Mouse (Mus musculus) bone marrow, adult 2 months (tissue): ENCODE measurements around the gene Gm11034. TPM values are rescaled to one million over a fixed set of nuclear protein-coding genes. Genes with fewer than 3 reads are reported as not detected.

Source experiments
- H3K27ac ChIP-seq: fragments of 200-500 bp; 2 replicates; pipeline ENCODE4 v1.5.1; 2012; ENCODE audit warnings: low read depth, mild to moderate bottlenecking, control low read depth, inconsistent platforms, low read length; ENCODE audit not compliant: control insufficient read depth, poor library complexity, insufficient read depth
- H3K4me1 ChIP-seq: fragments of 200-500 bp; 2 replicates; pipeline ENCODE4 v1.6.1; 2011; ENCODE audit warnings: low read length; ENCODE audit not compliant: control insufficient read depth, insufficient read depth
- H3K4me3 ChIP-seq: fragments of 200-500 bp; replicated peaks from 2 replicates; pipeline ENCODE3; 2011; ENCODE audit warnings: mild to moderate bottlenecking, low read depth, low read length, control low read depth; ENCODE audit not compliant: control insufficient read depth
- CTCF ChIP-seq: fragments of 200-500 bp; IDR thresholded peaks from 2 replicates; pipeline ENCODE4 v1.5.1; 2011; ENCODE audit warnings: low read length, control low read depth; ENCODE audit not compliant: control insufficient read depth, insufficient read depth
- POLR2A ChIP-seq: fragments of 200-500 bp; IDR thresholded peaks from 2 replicates; pipeline ENCODE4 v1.6.1; 2011; ENCODE audit warnings: low read depth, mild to moderate bottlenecking, control low read depth, low read length, borderline replicate concordance; ENCODE audit not compliant: control insufficient read depth
- WGBS: fragments of 180-500 bp; shearing (Covaris S2); methylation state at CpG from one replicate; pipeline ENCODE4 v1.1.7; 2018; 5-methylcytosine and 5-hydroxymethylcytosine counted together
- polyA plus RNA-seq: library from polyadenylated mRNA; stranded (reverse); fragments of >200 nt; gene quantifications from 2 replicates; pipeline ENCODE4 v1.2.4, GENCODE M21; 2011; ENCODE audit warnings: low replicate concordance; ENCODE audit not compliant: missing spikeins, insufficient read depth, insufficient read length

The Gm11034 gene
- polyA plus RNA-seq, 1 experiment: not detected

DNA sequence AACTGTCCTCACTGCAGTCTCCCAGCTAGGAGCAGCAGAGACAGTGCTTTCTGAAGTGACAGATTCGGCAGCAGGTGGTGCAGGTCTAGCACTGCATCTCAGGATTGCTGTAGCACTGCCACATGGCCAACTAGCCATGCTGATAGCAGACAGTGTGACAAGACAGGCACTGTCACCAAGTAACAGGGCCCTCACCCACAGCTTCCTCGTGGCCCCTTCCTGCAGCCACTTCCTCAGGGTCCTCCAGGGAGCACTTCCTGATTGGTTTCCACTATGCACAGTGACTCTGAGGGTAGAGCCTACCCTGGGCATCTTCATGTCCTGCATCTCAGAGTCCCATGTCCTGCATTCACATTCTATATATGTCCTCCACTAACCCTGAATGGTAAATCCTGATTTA is 31.2 kb upstream of the Gm11034 start:
- Histone ChIP-seq H3K4me3 (no peak overlapping the region), H3K27ac (peak overlapping the region; percentile 26), H3K4me1 (peaks cover 8% of the 10 kb centered on the region)
- no peak for TF ChIP-seq CTCF
- no peak for TF ChIP-seq POLR2A
- WGBS: 15% methylated on average over 2 of the region's 2 CpGs

DNA sequence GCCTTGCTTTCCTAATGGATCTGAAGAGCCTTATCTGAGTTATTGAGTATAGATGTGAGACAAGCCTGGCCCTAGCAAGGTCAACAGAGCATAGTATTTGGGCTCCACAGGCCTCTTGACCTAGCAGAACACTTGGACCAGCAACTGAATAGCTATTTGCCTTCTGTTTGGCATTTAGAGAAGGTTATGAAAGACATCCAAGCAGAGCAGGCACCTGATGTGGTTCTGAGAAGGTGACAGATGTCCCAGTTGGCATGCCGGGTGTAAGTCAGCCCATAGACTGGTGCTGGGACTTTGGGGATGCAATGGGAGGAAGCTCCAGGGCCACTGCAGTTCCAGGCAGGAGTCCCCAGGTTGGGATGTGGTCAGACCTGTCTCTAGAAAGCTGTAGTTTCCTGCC is 28.8 kb upstream of the Gm11034 start:
- 94% methylated on average over 1 of the region's 1 CpGs for WGBS
- TF ChIP-seq POLR2A (no peak), CTCF (no peak)

GRCm38 (mm10) chr8:72240951-72241350 is 27.5 kb upstream of the Gm11034 start:
- peak overlapping the region; percentile 91 for H3K4me3 ChIP-seq
- TF ChIP-seq CTCF: no peak
- no peak for TF ChIP-seq POLR2A
- H3K4me1 ChIP-seq: peaks cover 8% of the 10 kb centered on the region
- no peak overlapping the region for H3K27ac ChIP-seq
- 42% methylated on average over 7 of the region's 7 CpGs for WGBS

More for the DNA sequence above, 28.8 kb upstream of the Gm11034 start:
- Histone ChIP-seq H3K27ac (no peak overlapping the region), H3K4me1 (peaks cover 8% of the 10 kb centered on the region), H3K4me3 (no peak overlapping the region)

- Histone ChIP-seq H3K4me3 (peak overlapping the region; percentile 91), H3K4me1 (peaks cover 8% of the 10 kb centered on the region), H3K27ac (peak overlapping the region; percentile 97)
- WGBS: 0% methylated on average over 24 of the region's 24 CpGs
- no peak for TF ChIP-seq POLR2A
- TF ChIP-seq CTCF: no peak
These were observed 26.9 kb upstream of the Gm11034 start for GRCm38 (mm10) chr8:72240403-72240763.

GRCm38 (mm10) chr8:72239499-72240402 is 26.3 kb upstream of the Gm11034 start, which contains the start of gene Ap1m1:
Gene Ap1m1, plus strand, starts transcription at chr8:72240018.
- under 1% methylated on average over 54 of the region's 54 CpGs for WGBS
- TF ChIP-seq POLR2A (peak; percentile 57; the same call in 1 of the 2 replicates), CTCF (peak; percentile 74)
- peak within 1 kb of the TSS; percentile 91 for H3K4me3 ChIP-seq
- peaks cover 8% of the 10 kb centered on the region for H3K4me1 ChIP-seq
- peak within 1 kb of the TSS; percentile 97 for H3K27ac ChIP-seq

- no peak overlapping the region for H3K4me3 ChIP-seq
- 87% methylated on average over 5 of the region's 5 CpGs for WGBS
- TF ChIP-seq CTCF (no peak), POLR2A (no peak)
- no peak overlapping the region for H3K27ac ChIP-seq
- H3K4me1 ChIP-seq: peaks cover 1% of the 10 kb centered on the region
These were observed 9.2 kb upstream of the Gm11034 start for GRCm38 (mm10) chr8:72222656-72223055.

GRCm38 (mm10) chr8:72220758-72221157 is 7.3 kb upstream of the Gm11034 start:
- Histone ChIP-seq H3K27ac (no peak overlapping the region), H3K4me3 (peak overlapping the region; percentile 83)
- 68% methylated on average over 4 of the region's 4 CpGs for WGBS

GRCm38 (mm10) chr8:72219541-72220363 is 6.3 kb upstream of the Gm11034 start, which contains the start of gene Fam32a:
Gene Fam32a, plus strand, starts transcription at chr8:72219730.
- Histone ChIP-seq H3K4me1 (peaks cover 4% of the 10 kb centered on the region), H3K27ac (peak within 1 kb of the TSS; percentile 91), H3K4me3 (peak within 1 kb of the TSS; percentile 83)
- WGBS: 8% methylated on average over 39 of the region's 39 CpGs
- TF ChIP-seq POLR2A: peak; percentile 73; the same call in 1 of the 2 replicates
- no peak for TF ChIP-seq CTCF

More at GRCm38 (mm10) chr8:72220758-72221157, 7.3 kb upstream of the Gm11034 start:
- peaks cover 4% of the 10 kb centered on the region for H3K4me1 ChIP-seq
- TF ChIP-seq CTCF (peak; percentile 19; the same call in 1 of the 2 replicates), POLR2A (no peak)
